Mouse (Mus musculus): ENCODE data around the gene Gm32717. TPM values are rescaled to one million over a fixed set of nuclear protein-coding genes. Genes with fewer than 3 reads are reported as not detected.
"Not testable (repeated sequence)": the region's sequence is repeated elsewhere in the genome, so short reads cannot be mapped to it uniquely, and the experiment has no call there.

The Gm32717 gene
- polyA plus RNA-seq, 1 experiment from 2014 or later, result not detected

DNA sequence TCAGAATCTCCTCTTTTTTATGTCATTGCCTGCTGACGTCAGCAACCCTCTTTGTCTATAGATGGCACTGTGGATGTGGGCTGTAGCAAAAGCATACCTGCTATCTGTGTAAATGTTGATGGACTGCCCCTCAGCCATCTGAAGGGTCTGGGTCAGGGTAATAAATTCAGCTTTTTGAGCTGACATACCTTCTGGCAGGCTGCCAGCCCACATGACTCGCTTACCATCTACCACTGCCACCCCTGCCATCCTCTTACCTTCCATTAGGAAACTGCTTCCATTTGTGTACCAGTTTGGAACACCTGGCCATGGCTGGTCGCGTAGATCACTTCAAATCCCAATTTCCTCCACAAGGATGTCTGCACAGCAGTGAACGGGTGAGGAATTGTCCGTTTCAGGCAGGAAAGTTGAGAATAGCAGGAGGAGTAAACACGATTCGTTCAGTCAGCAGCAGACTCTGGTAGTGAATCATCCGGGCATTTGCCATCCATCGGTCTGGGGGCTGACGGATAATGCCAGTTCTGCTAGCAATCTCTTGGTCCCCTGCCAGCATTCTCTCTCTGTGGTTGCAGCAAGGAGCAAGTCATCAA, 8.5 kb upstream of the Gm32717 start:
- not testable (repeated sequence) for H3K36me3 ChIP-seq (replicated peaks; ENCODE audit: control insufficient read depth, insufficient read depth, low read depth, low read length); H3K27ac ChIP-seq (replicated peaks; ENCODE audit: low read depth, low read length); H3K9me3 ChIP-seq (replicated peaks; ENCODE audit: control insufficient read depth, low read length); DNase-seq (ENCODE audit: low spot score); H3K9ac ChIP-seq (replicated peaks; ENCODE audit: low read length); H3K4me1 ChIP-seq (ENCODE audit: control insufficient read depth, insufficient read depth, low read length); ATAC-seq (replicated peaks; ENCODE audit: insufficient number of reproducible peaks, low FRiP score, low TSS enrichment, low read depth); H3K27me3 ChIP-seq (ENCODE audit: control insufficient read depth, insufficient read depth, low read length); H3K4me2 ChIP-seq (ENCODE audit: low read depth, low read length); H3K4me3 ChIP-seq (ENCODE audit: low read depth, low read length)
- 92% methylated on average over 11 of the region's 11 CpGs for WGBS

DNA sequence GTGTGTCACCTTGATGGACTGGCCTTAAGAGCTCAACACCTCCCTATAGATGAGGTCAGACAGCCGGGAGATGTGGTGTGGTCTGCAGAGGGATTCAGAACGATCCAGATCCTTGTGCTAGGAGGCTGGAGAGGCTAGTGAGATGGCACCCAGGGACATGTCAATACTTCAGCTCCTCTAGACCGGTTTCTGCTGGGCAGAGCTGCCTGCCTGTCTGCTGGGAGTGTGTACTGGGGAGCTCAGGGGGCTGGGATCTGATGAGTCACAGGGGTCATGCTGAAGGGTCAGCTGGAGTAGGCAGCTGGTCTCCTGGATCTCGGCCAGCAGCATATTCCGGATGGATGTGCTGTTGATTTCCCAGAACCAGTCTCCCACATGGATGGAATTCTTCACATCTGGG, 8.0 kb downstream of the Gm32717 start:
- not testable (repeated sequence) for H3K4me1 ChIP-seq (ENCODE audit: control insufficient read depth, insufficient read depth, low read length); H3K36me3 ChIP-seq (replicated peaks; ENCODE audit: control insufficient read depth, insufficient read depth, low read depth, low read length); H3K9me3 ChIP-seq (replicated peaks; ENCODE audit: control insufficient read depth, low read length); H3K4me3 ChIP-seq (ENCODE audit: low read depth, low read length); ATAC-seq (replicated peaks; ENCODE audit: insufficient number of reproducible peaks, low FRiP score, low TSS enrichment, low read depth); H3K27ac ChIP-seq (replicated peaks; ENCODE audit: low read depth, low read length); H3K27me3 ChIP-seq (ENCODE audit: control insufficient read depth, insufficient read depth, low read length); DNase-seq (ENCODE audit: low spot score); H3K9ac ChIP-seq (replicated peaks; ENCODE audit: low read length); H3K4me2 ChIP-seq (ENCODE audit: low read depth, low read length)
- WGBS, result no CpG with 5 or more reads among the region's 5 CpGs

DNA sequence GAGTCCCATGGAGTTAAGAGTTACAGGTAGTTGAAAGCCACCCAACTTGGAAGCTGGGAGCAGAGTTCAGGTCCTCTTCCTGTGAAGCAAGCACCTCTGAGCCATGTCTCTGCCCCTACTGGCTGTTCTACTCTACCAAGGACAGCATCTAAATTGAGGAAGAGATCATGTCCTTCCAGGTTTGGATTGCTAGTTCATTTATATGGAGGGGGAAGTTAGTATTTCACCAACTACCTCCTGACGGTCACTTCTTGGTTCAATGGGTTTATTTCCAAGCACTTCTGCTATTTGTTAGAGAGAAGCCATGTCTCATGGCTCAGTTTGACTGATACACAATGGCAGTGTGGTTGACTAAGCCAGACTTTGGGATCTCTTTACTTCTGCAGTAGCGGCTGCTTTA, 13.0 kb downstream of the Gm32717 start:
- not testable (repeated sequence) for H3K27ac ChIP-seq (replicated peaks; ENCODE audit: low read depth, low read length); H3K9me3 ChIP-seq (replicated peaks; ENCODE audit: control insufficient read depth, low read length); ATAC-seq (replicated peaks; ENCODE audit: insufficient number of reproducible peaks, low FRiP score, low TSS enrichment, low read depth); H3K4me1 ChIP-seq (ENCODE audit: control insufficient read depth, insufficient read depth, low read length); H3K36me3 ChIP-seq (replicated peaks; ENCODE audit: control insufficient read depth, insufficient read depth, low read depth, low read length); H3K9ac ChIP-seq (replicated peaks; ENCODE audit: low read length); DNase-seq (ENCODE audit: low spot score); H3K27me3 ChIP-seq (ENCODE audit: control insufficient read depth, insufficient read depth, low read length); H3K4me2 ChIP-seq (ENCODE audit: low read depth, low read length); H3K4me3 ChIP-seq (ENCODE audit: low read depth, low read length)
- no CpG with 5 or more reads among the region's 2 CpGs for WGBS

DNA sequence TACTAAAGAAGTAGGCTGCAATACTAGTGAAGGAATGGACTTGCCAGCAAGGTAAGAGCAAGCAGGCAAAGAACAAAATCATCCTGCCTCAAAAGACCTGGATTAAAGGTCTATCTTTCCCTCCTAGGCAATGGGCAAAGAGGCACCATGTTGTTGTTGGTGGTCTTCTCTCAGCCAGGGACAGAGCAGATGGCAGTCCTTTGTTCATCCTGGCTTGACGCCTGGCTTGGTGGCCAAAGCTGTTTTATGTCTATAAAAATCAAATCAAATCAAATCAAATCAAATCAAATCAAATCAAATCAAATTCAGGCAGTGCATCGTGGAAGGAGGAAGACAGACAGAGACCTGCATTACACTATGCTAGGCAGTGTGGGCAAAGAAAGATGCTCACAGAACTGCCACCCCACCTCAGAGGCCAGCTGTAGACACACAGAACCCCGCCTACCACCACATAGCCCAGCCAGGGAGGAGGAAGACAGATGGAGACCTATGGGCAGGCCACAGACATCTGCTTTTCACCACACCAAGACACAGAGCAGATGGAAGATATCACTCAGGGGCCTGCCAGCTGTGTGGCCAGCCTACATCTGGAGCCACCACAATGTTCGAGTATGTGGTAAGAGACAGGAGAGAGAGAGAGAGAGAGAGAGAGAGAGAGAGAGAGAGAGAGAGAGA, 24.7 kb downstream of the Gm32717 start:
- ATAC-seq (replicated peaks; ENCODE audit: insufficient number of reproducible peaks, low FRiP score, low TSS enrichment, low read depth); H3K9ac ChIP-seq (replicated peaks; ENCODE audit: low read length); H3K27me3 ChIP-seq (ENCODE audit: control insufficient read depth, insufficient read depth, low read length); H3K4me3 ChIP-seq (ENCODE audit: low read depth, low read length); DNase-seq (ENCODE audit: low spot score); H3K9me3 ChIP-seq (replicated peaks; ENCODE audit: control insufficient read depth, low read length); H3K36me3 ChIP-seq (replicated peaks; ENCODE audit: control insufficient read depth, insufficient read depth, low read depth, low read length); H3K27ac ChIP-seq (replicated peaks; ENCODE audit: low read depth, low read length); H3K4me2 ChIP-seq (ENCODE audit: low read depth, low read length); H3K4me1 ChIP-seq (ENCODE audit: control insufficient read depth, insufficient read depth, low read length): not testable (repeated sequence)
- 85% methylated on average over 2 of the region's 4 CpGs for WGBS

DNA sequence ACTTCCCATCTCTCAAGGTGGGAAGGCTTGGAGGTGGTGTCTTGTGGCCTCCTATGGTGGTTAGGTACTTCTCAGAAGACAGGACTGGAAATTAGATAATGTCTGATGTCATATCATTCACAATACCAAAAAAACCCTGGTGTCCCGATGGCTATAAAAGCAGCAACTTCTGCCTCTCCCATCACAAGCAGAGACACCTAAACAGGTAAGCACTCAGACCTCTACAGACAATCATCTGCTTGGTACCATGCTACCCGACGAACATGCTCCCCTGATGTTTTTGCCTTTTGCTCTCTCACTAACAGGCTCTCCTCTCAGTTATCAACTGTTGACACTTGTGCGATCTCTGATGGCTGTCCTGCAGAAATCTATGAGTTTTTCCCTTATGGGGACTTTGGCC, 35.9 kb downstream of the Gm32717 start, which contains the start of gene Il22:
TSS of gene Il22 (plus strand) at position 301 of the 400 bp plus-strand sequence.
- WGBS, result 91% methylated on average over 4 of the region's 4 CpGs
- H3K36me3 ChIP-seq (replicated peaks; ENCODE audit: control insufficient read depth, insufficient read depth, low read depth, low read length), result no peaks in the 10 kb centered on the region
- H3K27ac ChIP-seq (replicated peaks; ENCODE audit: low read depth, low read length), result no peak within 1 kb of the TSS

DNA sequence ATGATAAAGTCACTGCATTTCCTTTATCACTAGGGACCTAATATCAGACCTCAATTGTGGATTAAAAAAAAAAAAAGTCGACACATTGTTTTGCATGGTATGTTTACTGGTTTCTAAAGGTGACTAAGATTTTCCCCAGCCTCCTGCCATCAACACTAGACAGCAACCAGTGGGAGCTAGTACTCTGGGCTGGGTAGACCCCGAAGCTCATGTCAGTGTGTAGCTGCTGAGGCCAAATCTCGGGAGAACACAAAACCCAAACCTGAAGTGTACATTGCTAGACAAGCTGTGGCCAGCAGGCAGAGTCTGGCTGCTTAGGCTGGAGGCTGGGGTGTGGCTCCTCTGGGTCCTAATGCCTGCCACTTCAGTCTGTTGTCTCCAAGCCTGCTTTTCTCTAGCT, 45.4 kb downstream of the Gm32717 start:
- 38% methylated on average over 3 of the region's 3 CpGs for WGBS
- H3K4me3 ChIP-seq (ENCODE audit: low read depth, low read length); H3K36me3 ChIP-seq (replicated peaks; ENCODE audit: control insufficient read depth, insufficient read depth, low read depth, low read length); H3K4me2 ChIP-seq (ENCODE audit: low read depth, low read length); ATAC-seq (replicated peaks; ENCODE audit: insufficient number of reproducible peaks, low FRiP score, low TSS enrichment, low read depth); H3K27me3 ChIP-seq (ENCODE audit: control insufficient read depth, insufficient read depth, low read length); H3K27ac ChIP-seq (replicated peaks; ENCODE audit: low read depth, low read length); H3K9me3 ChIP-seq (replicated peaks; ENCODE audit: control insufficient read depth, low read length); H3K4me1 ChIP-seq (ENCODE audit: control insufficient read depth, insufficient read depth, low read length); H3K9ac ChIP-seq (replicated peaks; ENCODE audit: low read length); DNase-seq (ENCODE audit: low spot score): not testable (repeated sequence)

More for the DNA sequence above, 35.9 kb downstream of the Gm32717 start, which contains the start of gene Il22:
- no peaks in the 10 kb centered on the region for H3K9me3 ChIP-seq (replicated peaks; ENCODE audit: control insufficient read depth, low read length)
- no peaks in the 10 kb centered on the region for H3K4me1 ChIP-seq (ENCODE audit: control insufficient read depth, insufficient read depth, low read length)
- no peak for ATAC-seq (replicated peaks; ENCODE audit: insufficient number of reproducible peaks, low FRiP score, low TSS enrichment, low read depth)
- no peak for DNase-seq (ENCODE audit: low spot score)
- H3K27me3 ChIP-seq (ENCODE audit: control insufficient read depth, insufficient read depth, low read length), result no peaks in the 10 kb centered on the region
- H3K4me2 ChIP-seq (ENCODE audit: low read depth, low read length), result no peak within 1 kb of the TSS
- no peak within 1 kb of the TSS for H3K9ac ChIP-seq (replicated peaks; ENCODE audit: low read length)
- H3K4me3 ChIP-seq (ENCODE audit: low read depth, low read length), result no peak within 1 kb of the TSS

Other genes with a start within 250 kb of the Gm32717 start
- 54.6 and 60.8 TPM in 2 replicates for gene Mdm1, start 99.0 kb downstream of the Gm32717 start, polyA plus RNA-seq (2014; fragmentation: Nextera tagmentation; extraction: Ambion mirVana)
- not detected in 2 replicates for gene Il22, start 35.8 kb downstream of the Gm32717 start, polyA plus RNA-seq (2014; fragmentation: Nextera tagmentation; extraction: Ambion mirVana)
- gene Gm32802, start 17.9 kb upstream of the Gm32717 start, polyA plus RNA-seq (2014; fragmentation: Nextera tagmentation; extraction: Ambion mirVana), result not detected in 2 replicates
- gene Iltifb, start 54.3 kb upstream of the Gm32717 start, polyA plus RNA-seq (2014; fragmentation: Nextera tagmentation; extraction: Ambion mirVana), result not detected in 2 replicates
- not detected in 2 replicates for gene Gm9040, start 86.2 kb upstream of the Gm32717 start, polyA plus RNA-seq (2014; fragmentation: Nextera tagmentation; extraction: Ambion mirVana)
- not detected in 2 replicates for gene Gm9044, start 91.6 kb upstream of the Gm32717 start, polyA plus RNA-seq (2014; fragmentation: Nextera tagmentation; extraction: Ambion mirVana)
- 0.10 TPM in 1 of 2 replicates, not detected in the other for gene Gm9045, start 97.1 kb upstream of the Gm32717 start, polyA plus RNA-seq (2014; fragmentation: Nextera tagmentation; extraction: Ambion mirVana)
- gene Gm9046, start 102.5 kb upstream of the Gm32717 start, polyA plus RNA-seq (2014; fragmentation: Nextera tagmentation; extraction: Ambion mirVana), result not detected in 2 replicates
- not detected in 2 replicates for gene Gm9048, start 107.9 kb upstream of the Gm32717 start, polyA plus RNA-seq (2014; fragmentation: Nextera tagmentation; extraction: Ambion mirVana)
- gene Gm9049, start 113.3 kb upstream of the Gm32717 start, polyA plus RNA-seq (2014; fragmentation: Nextera tagmentation; extraction: Ambion mirVana), result 0.10 TPM in 1 of 2 replicates, not detected in the other
- not detected in 2 replicates for gene Ifng, start 200.3 kb upstream of the Gm32717 start, polyA plus RNA-seq (2014; fragmentation: Nextera tagmentation; extraction: Ambion mirVana)

Measured in embryonic facial prominence, embryonic 11.5 days (tissue).